Mouse (Mus musculus): ENCODE measurements at regions not wholly inside any gene's neighbourhood (a gene's known extent, or its start where the extent isn't known, plus 50 kb on each side); places are given as distances from the start of the nearest gene placed in this dataset.

- no peaks in the 10 kb centered on the region for H3K36me3 ChIP-seq
- no peaks in the 10 kb centered on the region for H3K27me3 ChIP-seq (ENCODE audit: low read depth, poor library complexity, severe bottlenecking)
- WGBS: 81% methylated on average over 4 of the region's 4 CpGs
- no peaks in the 10 kb centered on the region for H3K9me3 ChIP-seq (replicated peaks)
- H3K4me1 ChIP-seq: no peaks in the 10 kb centered on the region; the same call in 1 of the 2 replicates
- H3K4me3 ChIP-seq: no peak overlapping the region
- no peak for DNase-seq (ENCODE audit: low spot score)
- no peak overlapping the region for H3K27ac ChIP-seq (replicated peaks)
Measured at GRCm38 (mm10) chr15:10898715-10899486, 53.2 kb upstream of the C1qtnf3 start.

- Histone ChIP-seq H3K4me1 (no peaks in the 10 kb centered on the region; the same call in 1 of the 2 replicates), H3K27me3 (ENCODE audit: low read depth, poor library complexity, severe bottlenecking) (no peaks in the 10 kb centered on the region), H3K36me3 (no peaks in the 10 kb centered on the region), H3K9me3 (replicated peaks) (no peaks in the 10 kb centered on the region), H3K4me3 (no peak overlapping the region), H3K27ac (replicated peaks) (no peak overlapping the region)
- 90% methylated on average over 7 of the region's 7 CpGs for WGBS
- DNase-seq (ENCODE audit: low spot score): no peak
Measured at GRCm38 (mm10) chr15:10899904-10900303, 52.2 kb upstream of the C1qtnf3 start.

- no peak for DNase-seq (ENCODE audit: low spot score)
- 57% methylated on average over 3 of the region's 3 CpGs for WGBS
- no peaks in the 10 kb centered on the region for H3K27me3 ChIP-seq (ENCODE audit: low read depth, poor library complexity, severe bottlenecking)
Measured at GRCm38 (mm10) chr15:10901075-10901474, 51.1 kb upstream of the C1qtnf3 start.

GRCm38 (mm10) chr15:10901745-10902262, 50.3 kb upstream of the C1qtnf3 start:
- Histone ChIP-seq H3K27me3 (ENCODE audit: low read depth, poor library complexity, severe bottlenecking) (no peaks in the 10 kb centered on the region), H3K4me1 (no peaks in the 10 kb centered on the region; the same call in 1 of the 2 replicates), H3K27ac (replicated peaks) (no peak overlapping the region), H3K9me3 (replicated peaks) (no peaks in the 10 kb centered on the region), H3K36me3 (no peaks in the 10 kb centered on the region), H3K4me3 (no peak overlapping the region)
- no peak for DNase-seq (ENCODE audit: low spot score)
- WGBS: 68% methylated on average over 1 of the region's 1 CpGs

More at GRCm38 (mm10) chr15:10901075-10901474, 51.1 kb upstream of the C1qtnf3 start:
- H3K4me1 ChIP-seq: no peaks in the 10 kb centered on the region; the same call in 1 of the 2 replicates
- no peak overlapping the region for H3K4me3 ChIP-seq
- H3K27ac ChIP-seq (replicated peaks): no peak overlapping the region
- no peaks in the 10 kb centered on the region for H3K36me3 ChIP-seq
- no peaks in the 10 kb centered on the region for H3K9me3 ChIP-seq (replicated peaks)

All from midbrain, embryonic 10.5 days (tissue).